Mouse (Mus musculus): ENCODE measurements around the gene Krtap9-3.

DNA sequence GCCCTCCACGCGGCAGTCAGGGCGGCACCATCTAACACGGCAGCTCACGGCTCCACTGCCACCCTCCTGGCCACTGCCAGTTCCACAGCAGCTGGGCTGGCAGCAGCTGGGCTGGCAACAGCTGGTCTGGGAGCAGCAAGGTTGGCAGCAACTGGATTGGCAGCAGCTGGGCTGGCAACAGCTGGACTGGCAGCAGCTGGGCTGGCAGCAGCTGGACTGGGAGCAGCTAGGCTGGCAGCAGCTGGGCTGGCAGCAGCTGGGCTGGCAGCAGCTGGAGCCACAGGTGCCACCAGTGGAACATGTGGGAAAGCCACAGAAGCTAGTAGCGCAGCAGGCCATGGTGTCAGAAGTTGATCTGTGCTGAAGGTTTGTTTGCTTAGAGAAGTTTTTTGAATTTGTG lies 6.9 kb downstream of the Krtap9-3 start, which contains the start of gene Krtap1-3:
- no peak for TF ChIP-seq CTCF (IDR thresholded peaks at IDR 0.05; ENCODE audit: extremely low read depth, insufficient read length, insufficient replicate concordance, low read depth, low read length)
- no peak for TF ChIP-seq POLR2A (IDR thresholded peaks at IDR 0.05; ENCODE audit: low read depth, low read length)
